Mouse (Mus musculus) heart, adult 2 months (tissue): ENCODE measurements around the gene Ctrc. TPM values are rescaled to one million over a fixed set of nuclear protein-coding genes. Genes with fewer than 3 reads are reported as not detected.

Source experiments
- DNase-seq, 2 experiments: peaks; one replicate each; pipeline ENCODE4 v3.0.0; 2021
- H3K27ac ChIP-seq: fragments of 200-600 bp; 2 replicates; pipeline ENCODE4 v1.8.1; 2022
- H3K27me3 ChIP-seq: fragments of 200-500 bp; 2 replicates; pipeline ENCODE4 v1.6.1; 2012; ENCODE audit warnings: mild to moderate bottlenecking, low read length, inconsistent platforms, mixed read lengths; ENCODE audit not compliant: control insufficient read depth, insufficient read depth
- H3K36me3 ChIP-seq: fragments of 200-500 bp; 2 replicates; pipeline ENCODE4 v1.6.1; 2012; ENCODE audit warnings: low read length, inconsistent platforms; ENCODE audit not compliant: control insufficient read depth, insufficient read depth
- H3K4me1 ChIP-seq: fragments of 200-500 bp; 2 replicates; pipeline ENCODE4 v1.6.1; 2011; ENCODE audit warnings: low read length; ENCODE audit not compliant: control insufficient read depth, insufficient read depth
- H3K4me3 ChIP-seq: fragments of 200-600 bp; 2 replicates; pipeline ENCODE4 v1.8.1; 2022
- H3K79me2 ChIP-seq: fragments of 200-500 bp; replicated peaks from 2 replicates; pipeline ENCODE4 v1.6.1; 2012; ENCODE audit warnings: mild to moderate bottlenecking, inconsistent platforms, low read length, moderate library complexity, mixed read lengths; ENCODE audit not compliant: control insufficient read depth, insufficient read depth
- H3K9ac ChIP-seq: fragments of 200-500 bp; 2 replicates; pipeline ENCODE4 v1.6.1; 2012; ENCODE audit warnings: low read depth, mild to moderate bottlenecking, control low read depth, inconsistent platforms, low read length, mixed read lengths
- CTCF ChIP-seq: fragments of 200-600 bp; IDR thresholded peaks from 2 replicates; pipeline ENCODE4 v1.8.1; 2022; ENCODE audit warnings: antibody characterized with exemption, mild to moderate bottlenecking, moderate library complexity
- EP300 ChIP-seq: fragments of 200-500 bp; IDR thresholded peaks from 2 replicates; pipeline ENCODE4 v1.6.1; 2011; ENCODE audit warnings: low read depth, low read length, control low read depth; ENCODE audit not compliant: insufficient read depth
- POLR2A ChIP-seq: fragments of 200-500 bp; IDR thresholded peaks from 2 replicates; pipeline ENCODE4 v1.6.1; 2011; ENCODE audit warnings: mild to moderate bottlenecking, low read depth, low read length, control low read depth; ENCODE audit not compliant: insufficient read depth
- WGBS: fragments of 180-500 bp; shearing (Covaris S2); methylation state at CpG from one replicate; pipeline ENCODE4 v1.1.7; 2018; 5-methylcytosine and 5-hydroxymethylcytosine counted together
- intact Hi-C: fragments of 180-260 bp; cut with DNase I; formaldehyde crosslinking; loops from one replicate; pipeline ENCODE4 v1.15.1; 2025
- polyA plus RNA-seq: library from polyadenylated mRNA; depleted of rRNA; stranded (reverse); fragments of >200 nt; gene quantifications from 2 replicates; pipeline ENCODE4 v1.2.3, GENCODE M21; 2012
- total RNA-seq, 2 experiments: library from RNA; stranded (reverse); gene quantifications; 2 replicates each; pipeline ENCODE4 v1.2.3; 2021

Ctrc gene
- total and polyA plus RNA-seq, 3 experiments: not detected

- WGBS: 95% methylated on average over 5 of the region's 5 CpGs
- DNase-seq: no peak
- intact Hi-C loops: no loop called here
- Histone ChIP-seq H3K27ac (no peak overlapping the region), H3K4me1 (peaks cover 10% of the 10 kb centered on the region), H3K27me3 (no peaks in the 10 kb centered on the region), H3K4me3 (no peak overlapping the region), H3K36me3 (no peaks in the 10 kb centered on the region), H3K79me2 (no peaks in the 10 kb centered on the region), H3K9ac (no peak overlapping the region)
- TF ChIP-seq EP300 (no peak), POLR2A (no peak), CTCF (no peak)
These were observed 19.4 kb upstream of the Ctrc start for GRCm38 (mm10) chr4:141865600-141865999.

GRCm38 (mm10) chr4:141865006-141865405 is 18.8 kb upstream of the Ctrc start:
- TF ChIP-seq EP300 (no peak), CTCF (no peak), POLR2A (no peak)
- no peak for DNase-seq
- Histone ChIP-seq H3K4me3 (no peak overlapping the region), H3K36me3 (no peaks in the 10 kb centered on the region), H3K27me3 (no peaks in the 10 kb centered on the region), H3K4me1 (peaks cover 10% of the 10 kb centered on the region), H3K27ac (no peak overlapping the region), H3K9ac (no peak overlapping the region), H3K79me2 (no peaks in the 10 kb centered on the region)
- 84% methylated on average over 5 of the region's 5 CpGs for WGBS
- intact Hi-C loops: no loop called here

GRCm38 (mm10) chr4:141864506-141864905 is 18.3 kb upstream of the Ctrc start:
- intact Hi-C loops: no loop called here
- whole genome bisulfite sequencing: 94% methylated on average over 8 of the region's 8 CpGs
- no peak overlapping the region for H3K4me3 ChIP-seq
- H3K4me1 ChIP-seq: peaks cover 9% of the 10 kb centered on the region
- H3K79me2 ChIP-seq: no peaks in the 10 kb centered on the region
- H3K27ac ChIP-seq: no peak overlapping the region
- TF ChIP-seq POLR2A (no peak), CTCF (no peak), EP300 (no peak)
- DNase-seq: no peak
- no peak overlapping the region for H3K9ac ChIP-seq
- H3K27me3 ChIP-seq: no peaks in the 10 kb centered on the region
- H3K36me3 ChIP-seq: no peaks in the 10 kb centered on the region

GRCm38 (mm10) chr4:141863726-141864280 is 17.6 kb upstream of the Ctrc start:
- intact Hi-C loops: no loop called here
- no peak for DNase-seq
- TF ChIP-seq EP300 (no peak), CTCF (no peak), POLR2A (no peak)
- H3K4me3 ChIP-seq: no peak overlapping the region
- H3K36me3 ChIP-seq: no peaks in the 10 kb centered on the region
- peak overlapping the region; percentile 20 for H3K27ac ChIP-seq
- 82% methylated on average over 7 of the region's 7 CpGs for WGBS
- H3K27me3 ChIP-seq: no peaks in the 10 kb centered on the region
- peaks cover 9% of the 10 kb centered on the region for H3K4me1 ChIP-seq
- H3K79me2 ChIP-seq: no peaks in the 10 kb centered on the region
- H3K9ac ChIP-seq: no peak overlapping the region

GRCm38 (mm10) chr4:141862867-141863266 is 16.7 kb upstream of the Ctrc start:
- intact Hi-C loops: no loop called here
- TF ChIP-seq CTCF (no peak), EP300 (0 out of 2 replicates have a peak, but pooled peaks have one; percentile 46)
- H3K27me3 ChIP-seq: no peaks in the 10 kb centered on the region
- H3K9ac ChIP-seq: no peak overlapping the region
- H3K36me3 ChIP-seq: no peaks in the 10 kb centered on the region
- no peaks in the 10 kb centered on the region for H3K79me2 ChIP-seq
- 41% methylated on average over 5 of the region's 5 CpGs for WGBS
- no peak overlapping the region for H3K4me3 ChIP-seq
- H3K27ac ChIP-seq: 0 out of 2 replicates have a peak overlapping the region, but pooled peaks have one; percentile 21
- DNase-seq: no peak
- peaks cover 9% of the 10 kb centered on the region for H3K4me1 ChIP-seq

GRCm38 (mm10) chr4:141861591-141862295 is 15.6 kb upstream of the Ctrc start:
- intact Hi-C loops: no loop called here
- Histone ChIP-seq H3K9ac (no peak overlapping the region), H3K4me1 (peaks cover 7% of the 10 kb centered on the region), H3K27me3 (no peaks in the 10 kb centered on the region), H3K27ac (no peak overlapping the region), H3K36me3 (no peaks in the 10 kb centered on the region), H3K79me2 (no peaks in the 10 kb centered on the region), H3K4me3 (no peak overlapping the region)
- no peak for DNase-seq
- WGBS: 89% methylated on average over 17 of the region's 17 CpGs
- TF ChIP-seq EP300 (no peak), CTCF (no peak)
